Mouse (Mus musculus) C2C12 (cell line): ENCODE data around the gene Kat6b. TPM values are rescaled to one million over a fixed set of nuclear protein-coding genes. Genes with fewer than 3 reads are reported as not detected.
"Not testable (repeated sequence)": the region's sequence is repeated elsewhere in the genome, so short reads cannot be mapped to it uniquely, and the experiment has no call there.

ENCODE experiments used
- H3K27me3 ChIP-seq: one replicate; pipeline ENCODE4 v1.6.1; 2011; ENCODE audit not compliant: control insufficient read depth, insufficient read depth, insufficient read length
- H3K36me3 ChIP-seq: one replicate; pipeline ENCODE4 v1.6.1; 2011; ENCODE audit not compliant: control insufficient read depth, insufficient read depth
- H3K4me3 ChIP-seq: one replicate; pipeline ENCODE4 v1.5.1; 2011; ENCODE audit warnings: mild to moderate bottlenecking, control low read depth; ENCODE audit not compliant: poor library complexity, insufficient read depth, severe bottlenecking
- H3K79me2 ChIP-seq: one replicate; pipeline ENCODE4 v1.6.1; 2011; ENCODE audit not compliant: control insufficient read depth, insufficient read depth
- H3K79me3 ChIP-seq: one replicate; pipeline ENCODE4 v1.6.1; 2011; ENCODE audit warnings: low read depth, control low read depth
- H3ac ChIP-seq: one replicate; pipeline ENCODE3; 2011; ENCODE audit warnings: low read depth; ENCODE audit not compliant: control insufficient read depth, insufficient read length
- CEBPB ChIP-seq: IDR thresholded peaks from one replicate; pipeline ENCODE4 v1.6.1; 2011; ENCODE audit warnings: low read depth, mild to moderate bottlenecking, control low read depth, moderate library complexity
- CTCF ChIP-seq: IDR thresholded peaks from one replicate; pipeline ENCODE4 v1.5.1; 2011; ENCODE audit not compliant: control insufficient read depth, insufficient read depth, insufficient read length
- FOSL1 ChIP-seq: IDR thresholded peaks from one replicate; pipeline ENCODE4 v1.8.0; 2011; ENCODE audit warnings: mild to moderate bottlenecking, low read length; ENCODE audit not compliant: poor library complexity, insufficient read depth, severe bottlenecking
- MAX ChIP-seq: IDR thresholded peaks from one replicate; pipeline ENCODE4 v1.6.1; 2011; ENCODE audit warnings: mild to moderate bottlenecking, control low read depth
- MYOD1 ChIP-seq: IDR thresholded peaks from one replicate; pipeline ENCODE4 v1.6.1; 2011; ENCODE audit warnings: low read depth; ENCODE audit not compliant: control insufficient read depth, insufficient read length
- MYOG ChIP-seq: IDR thresholded peaks from one replicate; pipeline ENCODE4 v1.6.1; 2011; ENCODE audit not compliant: control insufficient read depth, insufficient read length; ENCODE audit errors: extremely low read depth
- USF1 ChIP-seq: IDR thresholded peaks from one replicate; pipeline ENCODE4 v1.6.1; 2011; ENCODE audit warnings: low read depth, mild to moderate bottlenecking, control low read depth, moderate library complexity
- polyA plus RNA-seq: library from polyadenylated mRNA; unstranded; fragments of >200 nt; fragmentation: generic; extraction: Trizol; gene quantifications from one replicate; pipeline ENCODE4 v1.2.1, GENCODE M21; 2012; ENCODE audit warnings: missing spikeins

Gene Kat6b
- polyA plus RNA-seq, 1 experiment: 2.7 TPM

DNA sequence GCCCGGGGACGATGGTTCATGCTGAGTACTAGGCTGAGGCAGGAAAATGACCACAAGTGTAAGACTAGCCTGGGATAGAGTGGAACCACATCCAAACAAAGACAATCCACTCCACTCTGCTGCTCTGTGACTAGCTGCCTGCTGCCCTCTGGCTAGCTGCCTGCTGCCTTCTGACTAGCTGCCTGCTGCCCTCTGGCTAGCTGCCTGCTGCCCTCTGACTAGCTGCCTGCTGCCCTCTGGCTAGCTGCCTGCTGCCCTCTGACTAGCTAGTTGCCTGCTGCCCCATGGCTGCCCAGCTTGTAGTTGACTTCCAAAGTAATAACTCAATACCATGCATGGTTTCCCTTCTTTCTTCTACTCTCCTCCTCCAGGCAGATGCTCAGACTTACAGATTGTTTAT is 4.1 kb upstream of the Kat6b start:
- H3K79me3 ChIP-seq: no peaks in the 10 kb centered on the region
- no peaks in the 10 kb centered on the region for H3K79me2 ChIP-seq
- no peaks in the 10 kb centered on the region for H3K27me3 ChIP-seq
- H3ac ChIP-seq: no peak overlapping the region
- H3K4me3 ChIP-seq: no peak overlapping the region
- H3K36me3 ChIP-seq: no peaks in the 10 kb centered on the region
- TF ChIP-seq MAX (no peak), CEBPB (no peak), MYOD1 (no peak), FOSL1 (no peak), CTCF (no peak), MYOG (no peak), USF1 (no peak)

DNA sequence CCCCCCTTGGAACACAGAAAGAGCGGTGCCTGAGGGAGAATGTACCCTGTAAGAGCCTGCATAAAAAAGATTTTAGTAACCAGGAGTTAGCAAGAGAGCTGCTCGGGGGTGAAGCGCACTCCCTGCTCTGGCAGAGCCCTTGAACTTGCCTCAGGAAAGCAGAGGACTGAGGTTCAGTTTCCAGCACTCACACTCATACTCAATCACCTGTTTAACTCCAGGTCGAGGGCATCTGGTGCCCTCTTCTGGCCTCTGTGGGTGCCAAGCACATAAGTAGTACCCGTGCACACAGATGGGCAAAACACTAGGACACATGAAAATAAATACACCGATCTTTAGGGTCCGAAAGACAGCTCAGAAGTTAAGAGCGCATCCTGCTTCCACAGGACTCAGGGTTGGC is 1.7 kb upstream of the Kat6b start:
- H3K27me3 ChIP-seq: no peaks in the 10 kb centered on the region
- H3K36me3 ChIP-seq: no peaks in the 10 kb centered on the region
- no peaks in the 10 kb centered on the region for H3K79me3 ChIP-seq
- no peak overlapping the region for H3K4me3 ChIP-seq
- H3ac ChIP-seq: no peak overlapping the region
- H3K79me2 ChIP-seq: no peaks in the 10 kb centered on the region
- no peak for TF ChIP-seq CTCF
- TF ChIP-seq CEBPB: no peak
- TF ChIP-seq MYOD1: no peak
- TF ChIP-seq FOSL1: no peak
- TF ChIP-seq MAX: no peak
- TF ChIP-seq USF1: no peak
- no peak for TF ChIP-seq MYOG

DNA sequence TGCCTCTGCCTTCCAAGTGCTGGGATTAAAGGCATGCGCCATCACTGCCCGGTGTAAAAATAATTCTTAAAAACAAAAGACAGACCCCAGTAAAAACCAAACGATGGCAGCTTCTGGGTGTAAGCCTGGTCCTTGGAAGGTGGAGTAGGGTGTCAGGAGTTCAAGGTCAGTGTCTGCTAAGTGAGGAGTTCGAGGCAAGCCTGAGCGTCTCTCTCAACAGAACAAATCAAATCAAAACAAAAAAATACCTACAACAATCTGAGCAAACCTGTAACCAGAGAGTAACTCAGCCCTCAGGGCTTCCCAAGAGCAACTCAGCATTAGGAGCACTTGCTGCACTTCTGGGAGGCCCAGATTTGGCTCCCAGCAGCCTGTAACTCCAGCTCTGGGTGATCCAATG is 1.0 kb upstream of the Kat6b start:
- H3K79me3 ChIP-seq: no peaks in the 10 kb centered on the region
- no peak overlapping the region for H3K4me3 ChIP-seq
- H3ac ChIP-seq: no peak overlapping the region
- H3K79me2 ChIP-seq: no peaks in the 10 kb centered on the region
- H3K36me3 ChIP-seq: no peaks in the 10 kb centered on the region
- TF ChIP-seq FOSL1: no peak
- TF ChIP-seq MAX: no peak
- no peak for TF ChIP-seq MYOG
- TF ChIP-seq CTCF: no peak
- TF ChIP-seq USF1: no peak
- TF ChIP-seq MYOD1: no peak
- no peak for TF ChIP-seq CEBPB
- no peaks in the 10 kb centered on the region for H3K27me3 ChIP-seq

DNA sequence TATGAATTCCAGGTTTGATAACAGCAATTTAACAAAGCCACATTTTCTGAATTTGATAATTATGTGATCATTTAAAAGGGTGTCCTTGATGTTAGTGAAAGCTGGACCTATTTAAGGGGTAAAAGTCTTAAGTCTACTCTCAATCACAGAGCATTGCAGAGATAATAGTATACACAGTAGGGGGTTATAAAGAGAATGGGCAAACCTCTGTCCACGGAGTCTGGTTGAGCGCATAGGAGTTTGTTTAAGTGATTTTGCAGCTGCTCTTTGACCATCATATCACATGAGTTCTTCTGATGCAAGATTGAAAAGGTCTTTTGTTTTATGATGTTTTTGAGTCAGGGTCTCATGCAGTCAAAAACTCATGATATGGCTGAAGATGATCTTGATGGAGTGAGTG is 3.0 kb downstream of the Kat6b start:
- TF ChIP-seq CTCF: no peak
- no peak for TF ChIP-seq CEBPB
- TF ChIP-seq MAX: no peak
- no peak for TF ChIP-seq MYOG
- TF ChIP-seq FOSL1: no peak
- no peak for TF ChIP-seq MYOD1
- TF ChIP-seq USF1: no peak
- H3K79me2 ChIP-seq: no peaks in the 10 kb centered on the region
- H3K79me3 ChIP-seq: no peaks in the 10 kb centered on the region
- no peak overlapping the region for H3K4me3 ChIP-seq
- H3ac ChIP-seq: no peak overlapping the region
- H3K27me3 ChIP-seq: no peaks in the 10 kb centered on the region
- H3K36me3 ChIP-seq: no peaks in the 10 kb centered on the region

DNA sequence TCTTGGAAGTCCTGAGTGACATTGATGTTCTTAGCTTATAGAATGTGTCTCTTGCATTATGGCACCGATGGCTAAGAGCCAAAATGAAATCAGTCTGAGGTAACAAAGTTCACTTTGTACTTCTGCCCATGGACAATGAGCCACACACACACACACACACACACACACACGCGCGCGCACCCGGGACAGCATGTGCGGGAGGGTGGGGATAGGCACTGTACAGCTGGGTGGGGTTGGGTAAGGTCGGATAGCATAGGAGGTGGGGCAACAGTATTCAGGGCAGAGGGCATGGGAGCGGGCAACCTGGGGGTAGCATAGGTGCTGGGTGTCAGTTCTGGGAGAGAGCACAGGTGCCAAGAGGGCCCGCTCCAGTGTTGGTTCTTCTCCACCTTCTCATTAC is 3.5 kb downstream of the Kat6b start:
- Histone ChIP-seq H3K36me3 (no peaks in the 10 kb centered on the region), H3K79me2 (no peaks in the 10 kb centered on the region), H3K4me3 (no peak overlapping the region), H3K27me3 (no peaks in the 10 kb centered on the region), H3ac (no peak overlapping the region), H3K79me3 (no peaks in the 10 kb centered on the region)
- no peak for TF ChIP-seq CTCF
- TF ChIP-seq MYOG: no peak
- TF ChIP-seq MYOD1: no peak

DNA sequence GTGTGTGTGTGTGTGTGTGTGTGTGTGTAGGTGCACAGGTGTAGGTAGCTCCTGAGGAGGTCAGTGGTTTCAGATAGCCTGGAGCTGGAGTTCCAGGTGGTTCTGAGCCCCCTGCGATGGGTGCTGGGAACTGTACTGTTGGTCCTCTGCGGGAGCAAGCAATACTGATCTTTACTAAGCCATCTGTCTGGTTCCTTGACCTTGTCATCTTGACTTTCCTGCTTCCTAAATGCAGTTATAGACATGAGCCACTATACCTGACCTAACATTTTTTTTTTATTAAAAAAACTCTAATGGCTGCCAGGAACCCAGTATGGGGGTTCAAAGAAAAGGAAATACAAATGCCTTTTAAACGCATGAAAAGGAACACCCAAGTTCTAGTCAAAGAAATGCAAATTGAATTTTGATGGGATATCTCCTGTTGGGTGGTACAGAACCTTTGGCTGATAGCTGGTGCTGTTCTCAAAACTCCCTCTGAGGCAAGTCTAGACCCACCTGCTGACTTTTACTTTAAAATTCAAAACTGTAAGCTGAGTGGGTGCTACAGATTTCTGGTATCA is 4.8 kb downstream of the Kat6b start:
- Histone ChIP-seq H3ac (no peak overlapping the region), H3K79me3 (no peaks in the 10 kb centered on the region), H3K36me3 (no peaks in the 10 kb centered on the region), H3K27me3 (no peaks in the 10 kb centered on the region), H3K79me2 (no peaks in the 10 kb centered on the region), H3K4me3 (no peak overlapping the region)
- TF ChIP-seq FOSL1 (no peak), MYOD1 (no peak), USF1 (no peak), CEBPB (no peak), MAX (no peak), CTCF (no peak), MYOG (no peak)

DNA sequence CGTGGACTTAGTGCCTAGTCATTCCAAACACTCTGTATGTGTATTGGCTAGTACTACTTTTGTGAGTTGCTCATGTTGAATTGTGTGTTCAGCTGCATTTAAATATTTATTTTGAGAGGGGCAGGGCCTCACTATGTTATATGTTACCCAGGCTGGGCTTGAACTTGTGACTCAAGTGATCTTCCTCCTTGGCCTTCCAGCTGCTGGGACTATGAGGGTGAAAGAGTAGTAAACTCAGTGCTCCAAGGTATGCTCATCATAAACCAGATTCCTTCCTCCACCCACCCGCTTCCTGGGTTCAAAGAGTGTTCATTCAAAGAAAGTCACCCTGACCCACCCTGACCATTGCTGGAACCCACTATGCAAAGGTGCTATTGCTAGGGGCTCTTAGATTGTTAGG is 5.9 kb downstream of the Kat6b start:
- not testable (repeated sequence) for H3ac ChIP-seq, H3K36me3 ChIP-seq, H3K79me2 ChIP-seq, H3K4me3 ChIP-seq, H3K79me3 ChIP-seq, H3K27me3 ChIP-seq

DNA sequence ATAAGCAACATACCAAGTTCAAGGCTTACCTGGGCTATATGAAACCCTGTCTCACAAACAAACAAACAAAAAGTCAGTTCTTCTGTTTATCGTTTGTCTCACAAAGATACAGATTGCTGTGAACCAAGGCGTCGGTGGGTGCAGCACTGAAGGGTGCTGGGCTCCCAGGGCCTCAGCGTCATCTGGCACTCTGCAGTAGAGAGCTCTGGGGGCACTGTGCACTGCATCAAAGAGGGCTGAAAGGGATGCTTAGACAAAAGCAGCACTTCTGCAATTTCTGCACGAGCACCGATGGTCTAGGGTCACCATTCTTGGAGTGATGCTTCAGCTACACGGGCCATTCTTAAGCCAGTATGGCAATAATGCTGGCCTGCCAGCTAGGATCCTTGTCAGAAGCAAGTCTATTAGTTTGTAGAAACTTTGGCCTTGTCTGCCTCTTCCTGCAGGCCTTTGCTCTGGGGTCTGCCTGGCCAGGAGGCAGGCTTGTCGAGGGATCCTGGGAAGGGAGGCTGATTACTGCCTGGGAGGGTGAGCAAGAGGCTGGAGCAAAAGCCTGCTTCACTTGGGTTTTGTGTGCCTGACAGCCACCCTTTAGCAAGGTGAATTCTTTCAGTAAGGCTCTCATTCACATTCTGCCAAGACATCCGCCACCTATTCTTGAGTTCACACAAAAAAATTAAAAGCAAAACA is 7.3 kb downstream of the Kat6b start:
- not testable (repeated sequence) for H3ac ChIP-seq, H3K79me3 ChIP-seq, H3K79me2 ChIP-seq, H3K4me3 ChIP-seq, H3K27me3 ChIP-seq, H3K36me3 ChIP-seq
